Mouse (Mus musculus): Measurements from ENCODE around the gene Commd4. TPM values are rescaled to one million over a fixed set of nuclear protein-coding genes. Genes with fewer than 3 reads are reported as not detected.

The Commd4 gene
- polyA plus RNA-seq, 1 experiment: 48.8 TPM

DNA sequence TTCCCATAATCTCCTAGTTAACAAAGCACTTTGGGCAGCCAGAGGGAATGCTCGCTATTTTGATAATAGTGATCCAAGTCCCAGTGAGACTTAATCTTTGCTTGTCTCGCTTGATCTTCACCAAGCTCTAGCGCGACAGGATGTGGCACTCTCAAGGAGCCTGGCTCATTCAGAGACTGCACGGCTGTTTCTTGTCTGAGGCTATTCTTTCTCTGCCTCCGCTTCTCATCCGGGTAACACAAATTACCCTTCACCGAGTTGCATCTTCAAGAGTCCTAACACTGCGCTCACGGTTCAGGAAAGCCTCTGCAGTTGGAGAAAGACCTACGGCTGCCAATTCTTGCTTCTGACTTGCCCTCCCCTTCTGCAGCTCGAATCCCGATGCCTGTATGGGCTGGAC is 632 bp downstream of the Commd4 start:
- TF ChIP-seq FLI1 (IDR thresholded peaks at IDR 0.05; ENCODE audit: low read length) (no peak), GATA1 (IDR thresholded peaks at IDR 0.05; ENCODE audit: borderline replicate concordance, low read length) (no peak)
- H3K9me3 ChIP-seq: no peaks in the 10 kb centered on the region
- H3K4me3 ChIP-seq (replicated peaks): peak overlapping the region; percentile 95
- peaks cover 37% of the 10 kb centered on the region for H3K4me1 ChIP-seq
- peaks cover 3% of the 10 kb centered on the region for H3K27me3 ChIP-seq (replicated peaks)
- peaks cover 30% of the 10 kb centered on the region for H3K36me3 ChIP-seq (replicated peaks; ENCODE audit: low read length)

DNA sequence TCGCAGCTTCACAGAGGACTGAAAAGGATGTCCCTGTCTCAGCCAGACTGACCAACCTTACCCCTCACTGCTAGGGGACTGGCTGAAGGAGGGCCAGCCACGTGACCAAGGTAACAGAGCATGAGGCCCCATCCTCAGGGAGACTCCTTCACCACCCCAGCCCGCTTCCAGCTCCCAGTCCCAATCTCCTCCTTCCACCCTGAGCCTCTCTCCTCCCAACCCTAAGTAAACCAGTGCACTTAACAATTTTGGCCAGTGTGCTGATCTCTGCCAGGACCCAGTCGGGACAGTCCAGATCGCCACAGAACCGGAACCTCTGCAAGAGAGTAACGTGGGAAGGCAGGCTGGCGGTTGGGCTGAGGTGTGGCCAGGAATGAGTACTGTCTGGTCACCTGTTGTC is 1.3 kb downstream of the Commd4 start:
- peaks cover 30% of the 10 kb centered on the region for H3K36me3 ChIP-seq (replicated peaks; ENCODE audit: low read length)
- peaks cover 3% of the 10 kb centered on the region for H3K27me3 ChIP-seq (replicated peaks)
- TF ChIP-seq GATA1 (IDR thresholded peaks at IDR 0.05; ENCODE audit: borderline replicate concordance, low read length) (no peak), FLI1 (IDR thresholded peaks at IDR 0.05; ENCODE audit: low read length) (no peak)
- H3K4me3 ChIP-seq (replicated peaks): peak overlapping the region; percentile 95
- H3K4me1 ChIP-seq: peaks cover 30% of the 10 kb centered on the region
- H3K9me3 ChIP-seq: no peaks in the 10 kb centered on the region

DNA sequence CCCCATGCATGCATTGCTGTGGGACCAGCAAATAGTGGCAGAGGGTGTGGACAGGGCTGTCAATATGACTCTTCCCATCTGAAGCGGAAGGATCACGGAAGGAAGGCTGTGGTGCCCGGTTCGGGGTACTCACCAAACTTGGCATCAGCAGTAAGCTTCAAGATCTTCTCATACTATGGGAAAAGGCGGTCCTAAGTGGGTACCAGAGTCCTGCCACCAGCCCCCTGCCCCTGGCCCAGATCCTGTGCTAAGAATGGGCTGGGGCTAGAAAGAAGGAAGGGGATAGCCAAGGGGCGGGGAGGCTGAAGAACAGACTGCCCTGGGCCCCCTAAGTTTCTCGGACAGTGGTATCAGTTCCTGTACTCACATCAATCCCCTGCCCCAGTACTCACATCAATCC is 1.7 kb downstream of the Commd4 start:
- peaks cover 30% of the 10 kb centered on the region for H3K4me1 ChIP-seq
- H3K36me3 ChIP-seq (replicated peaks; ENCODE audit: low read length): peaks cover 30% of the 10 kb centered on the region
- no peak for TF ChIP-seq FLI1 (IDR thresholded peaks at IDR 0.05; ENCODE audit: low read length)
- no peak for TF ChIP-seq GATA1 (IDR thresholded peaks at IDR 0.05; ENCODE audit: borderline replicate concordance, low read length)
- no peak overlapping the region for H3K4me3 ChIP-seq (replicated peaks)
- H3K27me3 ChIP-seq (replicated peaks): peaks cover 3% of the 10 kb centered on the region
- no peaks in the 10 kb centered on the region for H3K9me3 ChIP-seq

DNA sequence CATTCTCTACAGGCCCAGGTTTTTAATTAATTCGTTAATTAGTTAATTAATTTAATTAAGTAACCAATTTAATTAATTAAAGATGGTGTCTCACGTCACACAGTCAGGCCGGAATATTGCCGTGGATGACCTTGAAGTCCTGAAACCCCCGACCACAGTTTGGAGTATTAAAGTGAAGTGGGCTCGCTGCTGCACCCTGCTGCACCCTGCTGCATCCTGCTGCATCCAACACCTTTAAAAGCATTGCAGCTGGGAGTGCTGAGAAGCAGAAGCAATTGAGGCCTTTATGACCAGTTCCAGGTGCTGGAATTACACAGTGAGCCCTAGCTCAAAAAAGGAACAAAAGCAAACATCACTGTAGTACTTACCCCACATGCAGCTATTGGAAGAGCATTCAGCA is 5.8 kb downstream of the Commd4 start:
- Histone ChIP-seq H3K36me3 (replicated peaks; ENCODE audit: low read length) (peaks cover 30% of the 10 kb centered on the region), H3K4me1 (peaks cover 35% of the 10 kb centered on the region), H3K4me3 (replicated peaks) (no peak overlapping the region), H3K9me3 (no peaks in the 10 kb centered on the region), H3K27me3 (replicated peaks) (no peaks in the 10 kb centered on the region)
- TF ChIP-seq FLI1 (IDR thresholded peaks at IDR 0.05; ENCODE audit: low read length) (no peak), GATA1 (IDR thresholded peaks at IDR 0.05; ENCODE audit: borderline replicate concordance, low read length) (no peak)

DNA sequence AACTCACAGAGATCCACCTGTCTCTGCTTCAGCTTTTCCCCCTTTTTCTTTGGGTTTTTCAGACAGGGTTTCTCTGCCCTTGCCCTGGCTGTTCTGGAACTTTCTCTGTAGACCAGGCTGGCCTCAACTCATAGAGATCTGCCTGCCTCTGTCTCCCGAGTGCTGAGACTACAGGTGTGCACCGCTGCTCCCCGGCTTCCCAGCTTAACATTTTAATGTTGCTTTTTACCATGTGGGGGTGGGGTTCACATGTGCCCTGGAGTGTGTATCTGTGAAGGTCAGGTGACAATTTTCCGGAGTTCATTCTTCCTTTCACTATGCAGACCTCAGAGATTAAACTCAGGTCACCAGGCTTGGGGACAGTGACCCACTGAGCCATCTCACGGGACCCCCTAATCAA is 7.9 kb downstream of the Commd4 start:
- Histone ChIP-seq H3K27me3 (replicated peaks) (no peaks in the 10 kb centered on the region), H3K4me3 (replicated peaks) (no peak overlapping the region), H3K9me3 (no peaks in the 10 kb centered on the region), H3K4me1 (peaks cover 28% of the 10 kb centered on the region), H3K36me3 (replicated peaks; ENCODE audit: low read length) (peaks cover 21% of the 10 kb centered on the region)
- TF ChIP-seq GATA1 (IDR thresholded peaks at IDR 0.05; ENCODE audit: borderline replicate concordance, low read length): no peak
- no peak for TF ChIP-seq FLI1 (IDR thresholded peaks at IDR 0.05; ENCODE audit: low read length)

DNA sequence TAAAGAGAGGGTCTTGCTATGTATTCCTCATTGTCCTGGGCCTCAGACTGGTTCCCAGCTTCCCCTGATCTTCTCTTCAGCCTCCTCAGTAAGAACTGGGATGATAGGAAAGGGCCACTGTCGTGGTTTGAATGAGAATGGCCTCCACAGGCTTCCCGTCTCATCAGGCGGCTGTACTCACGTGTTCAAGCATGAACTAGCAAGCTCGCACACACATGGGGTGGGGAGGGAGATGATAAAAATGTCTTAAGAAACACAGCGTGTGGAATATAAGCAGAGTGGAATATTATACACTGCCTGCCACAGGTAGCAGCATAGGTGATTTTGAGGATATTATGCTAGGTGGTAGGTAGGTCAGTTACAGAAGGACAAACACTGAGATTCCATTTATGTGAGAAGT is 9.1 kb downstream of the Commd4 start:
- no peak overlapping the region for H3K4me3 ChIP-seq (replicated peaks)
- no peaks in the 10 kb centered on the region for H3K9me3 ChIP-seq
- no peak for TF ChIP-seq GATA1 (IDR thresholded peaks at IDR 0.05; ENCODE audit: borderline replicate concordance, low read length)
- TF ChIP-seq FLI1 (IDR thresholded peaks at IDR 0.05; ENCODE audit: low read length): no peak
- peaks cover 28% of the 10 kb centered on the region for H3K4me1 ChIP-seq
- H3K36me3 ChIP-seq (replicated peaks; ENCODE audit: low read length): peaks cover 20% of the 10 kb centered on the region
- H3K27me3 ChIP-seq (replicated peaks): no peaks in the 10 kb centered on the region

DNA sequence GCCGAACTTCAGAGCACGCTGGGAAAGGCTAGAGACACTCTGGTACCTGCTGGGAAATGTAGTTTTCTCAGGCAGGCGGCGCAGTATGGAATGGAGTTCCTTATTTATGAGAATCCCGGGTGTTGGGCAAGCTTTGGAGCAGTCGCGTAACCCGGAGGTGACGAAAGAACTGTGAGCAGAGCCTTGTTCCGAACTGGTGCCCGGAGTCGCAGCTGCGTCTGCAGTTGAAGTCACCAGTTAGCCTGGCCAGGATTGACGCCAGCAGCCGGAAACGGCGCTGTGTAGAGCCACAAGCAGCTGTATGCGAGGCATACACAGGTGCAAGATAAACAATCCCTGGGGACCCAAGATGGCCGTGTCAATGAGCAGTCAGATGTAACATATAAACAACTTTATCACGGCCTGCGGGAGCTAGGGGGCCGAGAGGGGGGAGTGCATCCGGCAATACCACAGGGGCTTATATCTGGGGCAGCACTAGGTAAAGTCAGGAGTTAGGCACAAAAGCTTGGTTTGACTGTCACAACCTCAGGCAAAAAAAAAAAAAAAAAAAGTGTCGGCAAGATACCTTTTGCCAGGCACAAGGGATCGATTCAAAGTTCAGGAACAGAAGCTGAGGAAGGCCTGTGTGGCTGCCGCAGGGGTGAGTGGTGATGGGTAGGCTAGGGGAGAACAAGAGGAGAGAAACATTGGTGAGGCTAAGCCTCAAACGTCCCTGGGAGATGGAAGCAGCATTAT is 9.8 kb downstream of the Commd4 start, which contains the start of gene Neil1:
Neil1 (minus strand) TSS at position 162 of the 735 bp plus-strand sequence.
- H3K4me1 ChIP-seq: peaks cover 28% of the 10 kb centered on the region
- H3K4me3 ChIP-seq (replicated peaks): peak within 1 kb of the TSS; percentile 92
- H3K27me3 ChIP-seq (replicated peaks): no peaks in the 10 kb centered on the region
- TF ChIP-seq FLI1 (IDR thresholded peaks at IDR 0.05; ENCODE audit: low read length) (no peak), GATA1 (IDR thresholded peaks at IDR 0.05; ENCODE audit: borderline replicate concordance, low read length) (no peak)
- H3K36me3 ChIP-seq (replicated peaks; ENCODE audit: low read length): peaks cover 27% of the 10 kb centered on the region
- no peaks in the 10 kb centered on the region for H3K9me3 ChIP-seq

DNA sequence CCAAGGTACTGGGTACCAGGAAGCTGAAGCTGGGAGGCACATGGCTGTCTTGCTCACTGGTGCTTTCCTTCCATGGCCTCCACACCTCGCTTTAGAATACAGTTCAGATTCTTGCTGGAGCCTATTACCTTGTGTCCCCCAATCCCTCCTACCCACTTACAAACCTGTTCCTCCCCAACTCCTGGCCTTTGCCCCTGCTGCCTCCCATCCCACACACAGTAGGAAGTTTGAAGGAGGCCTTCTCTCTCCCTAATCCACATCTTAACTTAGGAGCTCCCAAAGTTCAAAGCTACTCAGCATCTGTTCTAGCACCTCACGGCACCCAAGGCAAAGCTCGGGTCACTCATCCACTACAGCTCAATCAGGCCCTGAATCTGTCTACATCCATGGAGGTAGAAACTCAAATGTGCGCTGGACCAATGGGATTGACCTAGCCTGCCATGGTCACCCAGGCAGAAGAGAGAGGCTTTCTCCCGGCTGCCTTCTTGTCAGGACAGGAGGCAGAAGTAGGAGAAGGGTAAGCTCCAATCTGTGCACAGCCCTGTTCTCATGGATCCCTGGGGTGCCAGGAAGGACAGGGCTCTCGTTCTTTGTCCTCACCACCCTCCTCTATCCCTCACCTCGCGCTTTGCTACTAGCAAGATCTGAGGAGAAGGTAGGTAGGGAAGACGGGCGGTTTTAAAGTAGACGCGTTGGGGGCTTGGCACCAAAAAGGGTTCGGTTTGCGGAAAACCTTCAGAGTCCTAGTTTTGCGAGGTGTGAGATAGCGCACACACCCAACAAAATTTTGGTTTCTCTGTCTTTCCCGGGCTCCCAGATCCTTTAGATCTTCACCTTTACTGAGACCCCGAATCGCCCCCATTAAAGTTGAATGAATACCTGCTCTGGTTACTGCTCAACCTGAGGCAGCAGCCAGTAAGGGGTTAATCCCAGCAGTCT is 10.7 kb downstream of the Commd4 start:
- Histone ChIP-seq H3K9me3 (no peaks in the 10 kb centered on the region), H3K4me3 (replicated peaks) (peak overlapping the region; percentile 92), H3K4me1 (peaks cover 28% of the 10 kb centered on the region), H3K27me3 (replicated peaks) (no peaks in the 10 kb centered on the region), H3K36me3 (replicated peaks; ENCODE audit: low read length) (peaks cover 35% of the 10 kb centered on the region)
- TF ChIP-seq GATA1 (IDR thresholded peaks at IDR 0.05; ENCODE audit: borderline replicate concordance, low read length) (no peak), FLI1 (IDR thresholded peaks at IDR 0.05; ENCODE audit: low read length) (no peak)

DNA sequence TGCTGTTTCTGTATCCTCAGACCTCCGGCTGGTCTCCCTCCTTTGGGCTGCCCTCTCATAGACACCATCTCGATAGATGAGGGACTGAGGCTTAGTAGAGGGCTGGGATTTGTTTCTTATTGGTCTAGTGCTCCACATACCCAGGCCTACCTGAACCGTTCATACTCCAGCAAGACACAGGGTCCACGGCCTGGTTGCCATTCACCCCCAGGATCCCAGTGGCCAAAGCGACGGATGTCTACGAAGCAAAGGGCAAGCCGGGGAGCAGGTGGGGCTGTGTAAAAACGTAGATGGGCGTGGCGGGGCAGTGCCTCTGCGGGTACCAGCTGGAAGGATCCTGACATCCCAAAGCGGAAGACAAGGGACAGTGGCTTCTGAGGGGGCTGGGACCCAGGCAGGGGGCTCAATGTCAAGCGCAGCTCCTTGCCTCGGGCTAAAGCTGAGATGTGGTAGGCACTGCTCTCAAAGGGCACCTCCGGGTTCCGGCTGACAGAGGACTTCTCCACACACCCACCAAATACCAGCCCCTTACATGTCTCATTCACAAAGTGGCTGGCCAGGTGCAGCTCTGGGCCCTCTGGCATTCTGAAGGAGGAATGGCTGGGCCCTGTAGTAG is 11.6 kb downstream of the Commd4 start:
- Histone ChIP-seq H3K9me3 (no peaks in the 10 kb centered on the region), H3K4me1 (peaks cover 31% of the 10 kb centered on the region), H3K36me3 (replicated peaks; ENCODE audit: low read length) (peaks cover 44% of the 10 kb centered on the region), H3K27me3 (replicated peaks) (no peaks in the 10 kb centered on the region), H3K4me3 (replicated peaks) (peak overlapping the region; percentile 14)
- TF ChIP-seq FLI1 (IDR thresholded peaks at IDR 0.05; ENCODE audit: low read length) (no peak), GATA1 (IDR thresholded peaks at IDR 0.05; ENCODE audit: borderline replicate concordance, low read length) (no peak)

All from megakaryocyte, embryonic 14.5 days (primary cell).